Mouse (Mus musculus) kidney, adult 2 months (tissue): ENCODE data around the gene Eprs. TPM values are rescaled to one million over a fixed set of nuclear protein-coding genes. Genes with fewer than 3 reads are reported as not detected.

Experiments
- DNase-seq: peaks from one replicate; pipeline ENCODE4 v3.0.0; 2021
- H3K27ac ChIP-seq: fragments of 200-500 bp; 2 replicates; pipeline ENCODE4 v1.5.1; 2012; ENCODE audit warnings: low read depth, low read length, control low read depth, inconsistent platforms; ENCODE audit not compliant: insufficient read depth
- H3K27me3 ChIP-seq: fragments of 200-500 bp; replicated peaks from 2 replicates; pipeline ENCODE4 v1.6.1; 2012; ENCODE audit warnings: mild to moderate bottlenecking, moderate library complexity, low read length, inconsistent platforms; ENCODE audit not compliant: control insufficient read depth, insufficient read depth
- H3K36me3 ChIP-seq: fragments of 200-500 bp; 2 replicates; pipeline ENCODE4 v1.6.1; 2012; ENCODE audit warnings: mild to moderate bottlenecking, moderate library complexity, low read length, inconsistent platforms; ENCODE audit not compliant: control insufficient read depth, insufficient read depth
- H3K4me1 ChIP-seq: fragments of 200-500 bp; 2 replicates; pipeline ENCODE4 v1.6.1; 2011; ENCODE audit warnings: low read length; ENCODE audit not compliant: control insufficient read depth, insufficient read depth
- H3K4me3 ChIP-seq: fragments of 200-500 bp; 2 replicates; pipeline ENCODE4 v1.5.1; 2011; ENCODE audit warnings: mild to moderate bottlenecking, low read depth, low read length, control low read depth; ENCODE audit not compliant: insufficient read depth
- CTCF ChIP-seq: fragments of 200-500 bp; conservative IDR thresholded peaks from 2 replicates; pipeline ENCODE4 v1.5.1; 2011; ENCODE audit warnings: low read depth, mild to moderate bottlenecking, control low read depth, low read length, moderate library complexity, mixed read lengths; ENCODE audit not compliant: insufficient read depth, insufficient read length
- POLR2A ChIP-seq: fragments of 200-500 bp; IDR thresholded peaks from one replicate; pipeline ENCODE4 v1.6.1; 2011; ENCODE audit warnings: low read depth, low read length, control low read depth
- WGBS: fragments of 180-500 bp; shearing (Covaris S2); methylation state at CpG from one replicate; pipeline ENCODE4 v1.1.7; 2018; 5-methylcytosine and 5-hydroxymethylcytosine counted together
- polyA plus RNA-seq: library from polyadenylated mRNA; depleted of rRNA; stranded (reverse); fragments of >200 nt; gene quantifications from 2 replicates; pipeline ENCODE4 v1.2.3, GENCODE M21; 2012

Eprs gene
- polyA plus RNA-seq, 1 experiment = 13.0 TPM

DNA sequence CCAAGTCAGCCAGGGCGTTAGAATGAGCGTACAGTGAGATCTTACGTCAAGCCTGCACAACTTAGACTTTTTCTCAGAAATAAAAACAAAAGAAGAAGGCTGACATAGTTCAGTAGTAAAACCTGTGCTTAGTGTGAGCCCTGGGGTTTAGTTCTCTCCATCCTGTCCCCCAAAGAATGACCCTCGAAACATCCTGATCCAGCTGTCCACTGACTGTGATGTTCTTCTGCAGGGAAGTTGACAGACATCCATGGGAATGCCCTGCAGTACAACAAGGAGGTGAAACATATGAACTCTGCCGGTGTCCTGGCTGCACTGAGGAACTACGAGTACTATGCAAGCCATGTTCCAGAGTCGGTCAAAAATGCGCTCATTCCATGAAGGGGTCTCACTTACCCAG is 6.6 kb upstream of the Eprs start:
- Histone ChIP-seq H3K36me3 (peaks cover 4% of the 10 kb centered on the region; the same call in 1 of the 2 replicates), H3K27ac (no peak overlapping the region), H3K27me3 (no peaks in the 10 kb centered on the region), H3K4me3 (no peak overlapping the region), H3K4me1 (no peaks in the 10 kb centered on the region)
- WGBS = 94% methylated on average over 8 of the region's 8 CpGs
- no peak for DNase-seq
- no peak for TF ChIP-seq POLR2A
- TF ChIP-seq CTCF = no peak

- no peak overlapping the region for H3K27ac ChIP-seq
- no peak overlapping the region for H3K4me3 ChIP-seq
- no peaks in the 10 kb centered on the region for H3K27me3 ChIP-seq
- WGBS = 82% methylated on average over 4 of the region's 4 CpGs
- peaks cover 2% of the 10 kb centered on the region; the same call in 1 of the 2 replicates for H3K36me3 ChIP-seq
- no peaks in the 10 kb centered on the region for H3K4me1 ChIP-seq
- no peak for DNase-seq
- TF ChIP-seq CTCF = no peak
- no peak for TF ChIP-seq POLR2A
Measured at GRCm38 (mm10) chr1:185358211-185358610, 4.6 kb upstream of the Eprs start.

- peak; percentile 76 for DNase-seq
- WGBS = 2% methylated on average over 22 of the region's 22 CpGs
- H3K4me1 ChIP-seq = peaks cover 4% of the 10 kb centered on the region; the same call in 1 of the 2 replicates
- H3K27ac ChIP-seq = peak overlapping the region; percentile 49
- H3K36me3 ChIP-seq = no peaks in the 10 kb centered on the region
- no peaks in the 10 kb centered on the region for H3K27me3 ChIP-seq
- peak overlapping the region; percentile 76 for H3K4me3 ChIP-seq
- no peak for TF ChIP-seq CTCF
Measured at GRCm38 (mm10) chr1:185363526-185364182, 810 bp downstream of the Eprs start.

DNA sequence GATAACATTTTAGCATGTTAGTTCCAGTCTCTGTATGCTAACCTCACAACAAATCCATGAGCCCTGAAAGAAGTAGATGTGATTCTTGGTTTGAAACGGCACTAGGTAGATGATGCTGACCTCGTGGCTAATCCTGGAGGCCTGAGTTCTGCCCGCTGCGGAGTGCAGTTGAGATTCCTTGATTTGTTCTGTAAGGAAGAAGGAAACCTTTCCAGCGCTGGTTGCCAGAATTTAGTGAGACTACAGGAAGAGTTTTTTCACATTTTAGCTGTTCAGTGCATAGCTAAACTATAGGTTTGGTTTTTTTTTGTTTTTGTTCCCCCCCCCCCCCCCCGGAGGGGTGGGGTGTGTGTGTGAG is 1.3 kb downstream of the Eprs start:
- H3K36me3 ChIP-seq = no peaks in the 10 kb centered on the region
- 18% methylated on average over 6 of the region's 6 CpGs for WGBS
- H3K27me3 ChIP-seq = no peaks in the 10 kb centered on the region
- no peak for DNase-seq
- no peak overlapping the region for H3K4me3 ChIP-seq
- peaks cover 4% of the 10 kb centered on the region; the same call in 1 of the 2 replicates for H3K4me1 ChIP-seq
- TF ChIP-seq POLR2A (no peak), CTCF (no peak)
- H3K27ac ChIP-seq = no peak overlapping the region

GRCm38 (mm10) chr1:185367383-185367782 is 4.5 kb downstream of the Eprs start:
- H3K27ac ChIP-seq = no peak overlapping the region
- DNase-seq = no peak
- 69% methylated on average over 6 of the region's 6 CpGs for WGBS
- H3K4me1 ChIP-seq = peaks cover 11% of the 10 kb centered on the region
- no peak for TF ChIP-seq CTCF
- TF ChIP-seq POLR2A = no peak
- no peaks in the 10 kb centered on the region for H3K27me3 ChIP-seq
- H3K4me3 ChIP-seq = no peak overlapping the region
- H3K36me3 ChIP-seq = peaks cover 9% of the 10 kb centered on the region

GRCm38 (mm10) chr1:185369979-185370378 is 7.1 kb downstream of the Eprs start:
- Histone ChIP-seq H3K4me3 (no peak overlapping the region), H3K27ac (peak overlapping the region; percentile 45; the same call in 1 of the 2 replicates), H3K4me1 (peaks cover 6% of the 10 kb centered on the region), H3K36me3 (peaks cover 15% of the 10 kb centered on the region), H3K27me3 (no peaks in the 10 kb centered on the region)
- WGBS = 48% methylated on average over 6 of the region's 6 CpGs
- DNase-seq = peak; percentile 58
- TF ChIP-seq POLR2A = no peak
- TF ChIP-seq CTCF = no peak

DNA sequence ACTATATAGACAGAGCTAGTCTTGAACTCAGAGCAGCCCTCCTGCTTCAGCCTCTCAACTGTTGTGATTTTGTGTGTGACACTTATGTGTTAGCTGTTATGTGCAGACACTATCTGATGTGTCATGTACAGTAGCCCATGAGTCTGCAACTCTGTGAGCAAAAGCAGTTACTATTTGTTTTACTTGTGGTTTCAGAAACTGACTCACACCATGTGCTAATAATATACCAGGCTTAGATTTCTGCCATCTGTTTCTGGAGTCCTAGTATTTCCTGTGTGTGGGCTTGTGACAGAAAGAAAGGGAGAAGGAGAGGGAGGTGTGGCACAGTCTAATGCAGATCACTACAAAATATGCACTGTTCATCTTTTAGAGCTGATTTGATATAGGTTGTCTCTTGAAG is 13.5 kb downstream of the Eprs start:
- Histone ChIP-seq H3K27me3 (no peaks in the 10 kb centered on the region), H3K27ac (no peak overlapping the region), H3K36me3 (peaks cover 19% of the 10 kb centered on the region), H3K4me1 (no peaks in the 10 kb centered on the region), H3K4me3 (no peak overlapping the region)
- TF ChIP-seq POLR2A (no peak), CTCF (no peak)
- no peak for DNase-seq
